Mouse (Mus musculus) cerebellum, adult 8-10 months (tissue): ENCODE measurements around the gene Ube4a.
"Not testable (repeated sequence)": the region's sequence is repeated elsewhere in the genome, so short reads cannot be mapped to it uniquely, and the experiment has no call there.

Source experiments
- DNase-seq: peaks from one replicate; pipeline ENCODE4 v3.0.0; 2022

The Ube4a gene

GRCm38 (mm10) chr9:44980242-44980641 lies 14.8 kb upstream of the Ube4a start, which contains the start of gene Cd3g:
TSS of gene Cd3g (minus strand) at chr9:44980431.
- DNase-seq: no peak

GRCm38 (mm10) chr9:44979806-44980205 lies 14.4 kb upstream of the Ube4a start:
- no peak for DNase-seq

GRCm38 (mm10) chr9:44977813-44978212 lies 12.4 kb upstream of the Ube4a start:
- no peak for DNase-seq

GRCm38 (mm10) chr9:44969450-44969849 lies 4.0 kb upstream of the Ube4a start:
- no peak for DNase-seq

GRCm38 (mm10) chr9:44967763-44968162 lies 2.4 kb upstream of the Ube4a start:
- not testable (repeated sequence) for DNase-seq

- peak; percentile 81 for DNase-seq
These were observed 1.4 kb upstream of the Ube4a start for GRCm38 (mm10) chr9:44966815-44967242.

GRCm38 (mm10) chr9:44965833-44966466 lies 550 bp upstream of the Ube4a start:
- no peak for DNase-seq

- no peak for DNase-seq
These were observed 11.0 kb downstream of the Ube4a start for GRCm38 (mm10) chr9:44954432-44954831.

GRCm38 (mm10) chr9:44947836-44948235 lies 17.6 kb downstream of the Ube4a start:
- no peak for DNase-seq

- DNase-seq: no peak
These were observed 19.2 kb downstream of the Ube4a start for GRCm38 (mm10) chr9:44946185-44946695.

GRCm38 (mm10) chr9:44942421-44942820 lies 23.0 kb downstream of the Ube4a start:
- DNase-seq: peak; percentile 75

GRCm38 (mm10) chr9:44941756-44942155 lies 23.6 kb downstream of the Ube4a start:
- DNase-seq: no peak

GRCm38 (mm10) chr9:44921543-44921942 lies 43.9 kb downstream of the Ube4a start:
- no peak for DNase-seq

- DNase-seq: no peak
These were observed 44.3 kb downstream of the Ube4a start for GRCm38 (mm10) chr9:44921123-44921468.

- DNase-seq: peak; percentile 91
These were observed 44.9 kb downstream of the Ube4a start, which contains the start of gene Atp5l for GRCm38 (mm10) chr9:44920374-44921122. TSS of gene Atp5l (minus strand) at chr9:44920742.

- no peak for DNase-seq
These were observed 45.8 kb downstream of the Ube4a start for GRCm38 (mm10) chr9:44919606-44920005.

- DNase-seq: peak; percentile 43
These were observed 49.2 kb downstream of the Ube4a start for GRCm38 (mm10) chr9:44916196-44916595.

GRCm38 (mm10) chr9:44914706-44915105 lies 50.7 kb downstream of the Ube4a start:
- no peak for DNase-seq

GRCm38 (mm10) chr9:44911365-44911764 lies 54.0 kb downstream of the Ube4a start:
- DNase-seq: no peak

GRCm38 (mm10) chr9:44905620-44906019 lies 59.8 kb downstream of the Ube4a start:
- DNase-seq: peak; percentile 44

- DNase-seq: peak; percentile 82
These were observed 60.4 kb downstream of the Ube4a start for GRCm38 (mm10) chr9:44904964-44905363.

- DNase-seq: no peak
These were observed 61.5 kb downstream of the Ube4a start for GRCm38 (mm10) chr9:44903856-44904255.

- DNase-seq: no peak
These were observed 65.0 kb downstream of the Ube4a start for GRCm38 (mm10) chr9:44900402-44900801.

GRCm38 (mm10) chr9:44899716-44900115 lies 65.7 kb downstream of the Ube4a start:
- DNase-seq: no peak
